Mouse (Mus musculus) heart, adult 18-20 months (tissue): ENCODE measurements around the gene Vmn1r44. TPM values are rescaled to one million over a fixed set of nuclear protein-coding genes. Genes with fewer than 3 reads are reported as not detected.
"Not testable (repeated sequence)": the region's sequence is repeated elsewhere in the genome, so short reads cannot be mapped to it uniquely, and the experiment has no call there.

ENCODE experiments used
- DNase-seq, 2 experiments: peaks; one replicate each; pipeline ENCODE4 v3.0.0; 2021 to 2022; ENCODE audit warnings: mixed read lengths in 1 of 2
- long read RNA-seq, 2 experiments: library from polyadenylated mRNA; stranded (forward); transcript quantifications; one replicate each; pipeline ENCODE4 v2.0.0; 2021
- total RNA-seq, 2 experiments: library from RNA; stranded (reverse); gene quantifications; 2 replicates each; pipeline ENCODE4 v1.2.3; 2021

Vmn1r44 gene
- total RNA-seq, result not detected
- long read RNA-seq, experiment 1, result 0 reads
- long read RNA-seq, experiment 2, result 0 reads

- DNase-seq, result no peak
Observed at GRCm38 (mm10) chr6:89883360-89883759, at the start of gene Vmn1r44. TSS of gene Vmn1r44 (plus strand) at chr6:89883660.

GRCm38 (mm10) chr6:89857552-89857951 lies 25.9 kb upstream of the Vmn1r44 start:
- no peak for DNase-seq

- DNase-seq, result no peak
Observed at GRCm38 (mm10) chr6:89859839-89860238, 23.6 kb upstream of the Vmn1r44 start.

GRCm38 (mm10) chr6:89863792-89864191 lies 19.7 kb upstream of the Vmn1r44 start:
- peak; percentile 34 to 60 for DNase-seq

- no peak for DNase-seq
Observed at GRCm38 (mm10) chr6:89867276-89867675, 16.2 kb upstream of the Vmn1r44 start.

- DNase-seq, result no peak
Observed at GRCm38 (mm10) chr6:89867976-89868375, 15.5 kb upstream of the Vmn1r44 start.

- not testable (repeated sequence) for DNase-seq
Observed at GRCm38 (mm10) chr6:89876313-89876712, 7.1 kb upstream of the Vmn1r44 start, which contains the start of the genes Vmn1r42 and Vmn1r43. TSS of gene Vmn1r42 (minus strand) at chr6:89876413. TSS of gene Vmn1r43 (minus strand) at chr6:89876413.

GRCm38 (mm10) chr6:89876963-89877362 lies 6.5 kb upstream of the Vmn1r44 start:
- no peak for DNase-seq

- DNase-seq, result peak in 1 of 2 experiments; percentile 1
Observed at GRCm38 (mm10) chr6:89880867-89881266, 2.6 kb upstream of the Vmn1r44 start.

GRCm38 (mm10) chr6:89883812-89884211 lies 352 bp downstream of the Vmn1r44 start:
- no peak for DNase-seq

- not testable (repeated sequence) for DNase-seq
Observed at GRCm38 (mm10) chr6:89940498-89940897, 57.0 kb downstream of the Vmn1r44 start, which contains the start of gene Vmn1r45. TSS of gene Vmn1r45 (minus strand) at chr6:89940598.

GRCm38 (mm10) chr6:89940926-89941325 lies 57.5 kb downstream of the Vmn1r44 start:
- DNase-seq, result no peak

Other genes starting within 250 kb of the Vmn1r44 start
- gene Txnrd3, start 239.7 kb upstream of the Vmn1r44 start, total RNA-seq, result 10 to 100 TPM; 14.6 to 17.1 TPM
- not detected for gene Vmn1r40, start 176.1 kb upstream of the Vmn1r44 start, total RNA-seq
- not detected for gene Vmn1r41, start 142.9 kb upstream of the Vmn1r44 start, total RNA-seq
- gene Vmn1r42, start 7.2 kb upstream of the Vmn1r44 start, total RNA-seq, result under 1 TPM; 0.25 to 0.26 TPM
- gene Vmn1r43, start 7.2 kb upstream of the Vmn1r44 start, total RNA-seq, result not detected
- not detected for gene Vmn1r45, start 56.9 kb downstream of the Vmn1r44 start, total RNA-seq
- not detected for gene Vmn1r46, start 85.7 kb downstream of the Vmn1r44 start, total RNA-seq
- gene Vmn1r47, start 132.5 kb downstream of the Vmn1r44 start, total RNA-seq, result not detected
- gene Vmn1r48, start 153.2 kb downstream of the Vmn1r44 start, total RNA-seq, result not detected
- gene Vmn1r49, start 194.8 kb downstream of the Vmn1r44 start, total RNA-seq, result not detected
- not detected for gene Vmn1r50, start 217.8 kb downstream of the Vmn1r44 start, total RNA-seq
- not detected for gene Vmn1r51, start 238.9 kb downstream of the Vmn1r44 start, total RNA-seq